Mouse (Mus musculus) thymus, adult 2 months (tissue): ENCODE measurements around the gene Fam53b. TPM values are rescaled to one million over a fixed set of nuclear protein-coding genes. Genes with fewer than 3 reads are reported as not detected.

ENCODE experiments used
- DNase-seq: peaks from one replicate; pipeline ENCODE4 v3.0.0; 2021
- H3K27ac ChIP-seq: fragments of 200-500 bp; 2 replicates; pipeline ENCODE4 v1.5.1; 2012; ENCODE audit warnings: low read length, control low read depth; ENCODE audit not compliant: control insufficient read depth, insufficient read depth
- H3K27me3 ChIP-seq: fragments of 200-500 bp; 2 replicates; pipeline ENCODE4 v1.6.1; 2012; ENCODE audit warnings: mild to moderate bottlenecking, low read length, moderate library complexity, mixed read lengths; ENCODE audit not compliant: control insufficient read depth, insufficient read depth
- H3K36me3 ChIP-seq: fragments of 200-500 bp; 2 replicates; pipeline ENCODE4 v1.6.1; 2012; ENCODE audit warnings: mild to moderate bottlenecking, low read length, moderate library complexity; ENCODE audit not compliant: control insufficient read depth, insufficient read depth
- H3K4me1 ChIP-seq: fragments of 200-500 bp; replicated peaks from 2 replicates; pipeline ENCODE4 v1.6.1; 2012; ENCODE audit warnings: low read length; ENCODE audit not compliant: control insufficient read depth, insufficient read depth
- H3K4me3 ChIP-seq: fragments of 200-500 bp; 2 replicates; pipeline ENCODE4 v1.5.1; 2012; ENCODE audit warnings: mild to moderate bottlenecking, low read length, control low read depth, moderate library complexity; ENCODE audit not compliant: control insufficient read depth, insufficient read depth
- CTCF ChIP-seq: fragments of 200-500 bp; IDR thresholded peaks from 2 replicates; pipeline ENCODE4 v1.5.1; 2012; ENCODE audit warnings: mild to moderate bottlenecking, control low read depth, low read length, moderate library complexity, borderline replicate concordance; ENCODE audit not compliant: control insufficient read depth, poor library complexity, insufficient read depth; ENCODE audit errors: extremely low read depth
- POLR2A ChIP-seq: fragments of 200-500 bp; IDR thresholded peaks from 2 replicates; pipeline ENCODE4 v1.6.1; 2012; ENCODE audit warnings: mild to moderate bottlenecking, low read length, control low read depth, moderate library complexity; ENCODE audit not compliant: control insufficient read depth, poor library complexity, insufficient read depth; ENCODE audit errors: extremely low read depth
- WGBS: fragments of 180-500 bp; shearing (Covaris S2); methylation state at CpG from one replicate; pipeline ENCODE4 v1.1.7; 2018; 5-methylcytosine and 5-hydroxymethylcytosine counted together
- polyA plus RNA-seq: library from polyadenylated mRNA; depleted of rRNA; stranded (reverse); fragments of >200 nt; gene quantifications from 2 replicates; pipeline ENCODE4 v1.2.3, GENCODE M21; 2012

The Fam53b gene
- polyA plus RNA-seq, 1 experiment = 104 TPM

DNA sequence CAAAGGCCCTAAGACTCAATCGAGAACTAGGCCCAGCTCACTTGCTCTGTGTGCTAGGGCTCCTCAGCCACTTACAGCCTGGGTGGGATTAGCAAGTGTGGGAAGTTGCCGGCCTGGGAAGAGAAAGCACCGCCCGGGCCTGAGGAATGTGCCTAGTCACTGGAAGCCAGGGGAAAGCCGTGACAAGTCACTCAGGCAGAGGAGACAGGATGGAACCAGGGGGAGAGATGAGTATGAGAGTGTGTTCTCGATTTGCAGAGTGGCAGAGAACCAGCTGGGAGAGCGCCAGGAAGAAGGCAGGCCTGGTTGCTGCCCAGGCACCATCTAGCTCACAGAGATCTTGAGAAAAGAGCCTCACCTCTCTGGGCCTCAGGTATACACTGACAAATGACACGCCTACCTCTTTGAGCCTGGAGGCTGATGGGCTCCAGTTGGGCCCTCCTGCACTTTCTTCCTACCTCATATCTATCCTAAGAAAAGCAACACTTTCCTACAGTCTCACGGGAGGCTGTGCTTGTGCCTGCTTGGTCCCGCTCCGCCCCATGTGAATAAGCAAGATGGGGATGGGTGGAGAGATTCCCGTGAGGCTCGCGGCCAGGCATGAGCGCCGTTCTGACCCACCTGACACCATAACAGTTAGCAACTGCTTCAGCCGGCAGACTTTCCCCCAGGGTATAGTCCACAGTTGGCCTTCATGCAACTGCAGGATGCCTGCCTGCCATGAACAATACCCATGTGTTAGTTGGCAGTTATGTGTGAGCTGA is 77.4 kb downstream of the Fam53b start:
- no peak for TF ChIP-seq POLR2A
- no peak for TF ChIP-seq CTCF
- peaks cover 16% of the 10 kb centered on the region for H3K4me1 ChIP-seq

DNA sequence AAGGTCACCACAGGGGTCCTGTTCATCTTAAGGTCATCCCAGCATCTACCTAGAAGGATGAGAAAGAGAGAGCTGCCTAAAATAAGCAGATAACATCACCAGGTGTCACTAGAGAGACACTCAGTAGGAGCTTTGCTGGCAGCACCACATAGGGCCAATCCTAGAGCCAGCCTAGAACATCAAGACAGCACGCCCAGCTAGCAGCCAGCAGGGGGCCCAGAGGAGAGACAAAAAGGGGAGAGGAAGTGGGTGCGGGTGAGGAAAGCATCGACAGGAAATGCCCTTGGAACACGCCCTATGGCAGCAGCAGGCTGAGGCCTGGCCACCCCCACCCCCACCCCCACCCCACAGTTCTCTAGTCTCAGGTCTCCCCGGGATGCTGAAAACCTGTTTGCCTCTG is 78.5 kb downstream of the Fam53b start:
- 2% methylated on average over 5 of the region's 5 CpGs for WGBS

More for the DNA sequence above, 77.4 kb downstream of the Fam53b start:
- Histone ChIP-seq H3K36me3 (no peaks in the 10 kb centered on the region), H3K4me3 (no peak overlapping the region), H3K27ac (peak overlapping the region; percentile 75), H3K27me3 (no peaks in the 10 kb centered on the region)
- DNase-seq = peak; percentile 18
- 92% methylated on average over 17 of the region's 17 CpGs for WGBS

DNA sequence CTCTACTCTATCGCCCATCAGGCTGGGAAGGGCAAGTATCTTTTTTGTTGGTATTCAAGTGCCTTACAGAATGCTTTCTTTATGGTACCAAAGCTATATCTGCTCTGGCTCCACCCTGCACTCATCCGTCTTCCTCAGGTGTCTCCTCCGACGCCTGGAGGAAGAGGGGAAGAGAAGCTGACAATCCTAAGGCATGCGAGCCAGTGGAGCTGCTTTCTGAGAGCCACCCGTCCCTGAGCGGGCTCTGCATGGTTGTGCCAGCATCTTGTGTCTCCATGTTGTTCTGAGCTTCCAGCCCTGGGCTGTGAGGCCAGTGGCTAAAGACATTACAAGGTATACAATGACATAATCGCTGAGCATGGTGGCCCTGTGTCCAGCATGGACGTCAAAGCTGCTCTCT is 79.5 kb downstream of the Fam53b start:
- WGBS = 98% methylated on average over 9 of the region's 9 CpGs
- no peak overlapping the region for H3K27ac ChIP-seq
- no peaks in the 10 kb centered on the region for H3K36me3 ChIP-seq
- peaks cover 16% of the 10 kb centered on the region for H3K4me1 ChIP-seq
- DNase-seq = no peak
- TF ChIP-seq CTCF (no peak), POLR2A (no peak)
- H3K4me3 ChIP-seq = no peak overlapping the region
- no peaks in the 10 kb centered on the region for H3K27me3 ChIP-seq

More for the DNA sequence above, 78.5 kb downstream of the Fam53b start:
- TF ChIP-seq POLR2A (no peak), CTCF (peak; percentile 94)
- Histone ChIP-seq H3K27me3 (no peaks in the 10 kb centered on the region), H3K27ac (peak overlapping the region; percentile 75; the same call in 1 of the 2 replicates), H3K4me1 (peaks cover 16% of the 10 kb centered on the region), H3K4me3 (no peak overlapping the region), H3K36me3 (no peaks in the 10 kb centered on the region)
- DNase-seq = peak; percentile 92

DNA sequence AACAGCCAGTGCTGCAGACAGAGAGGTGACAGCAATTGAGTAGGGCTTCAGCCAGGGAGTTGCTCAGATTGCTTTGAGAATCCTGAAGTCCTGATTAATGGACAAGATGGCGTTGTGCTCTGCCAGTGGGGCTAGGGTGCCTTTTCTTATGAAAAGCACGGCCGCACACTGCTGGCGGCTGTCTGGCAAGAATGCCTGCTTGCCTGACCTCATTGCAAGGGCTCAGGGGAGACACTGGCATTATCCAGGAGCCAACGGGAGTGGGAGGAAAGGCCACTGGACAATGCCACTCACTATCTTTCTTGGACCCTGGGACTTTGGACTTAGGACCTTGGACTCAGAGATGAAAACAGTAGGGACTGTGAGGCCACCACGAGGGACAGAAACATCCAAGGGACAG is 80.2 kb downstream of the Fam53b start:
- no peak for DNase-seq
- Histone ChIP-seq H3K4me1 (peaks cover 16% of the 10 kb centered on the region), H3K4me3 (no peak overlapping the region), H3K36me3 (no peaks in the 10 kb centered on the region), H3K27me3 (no peaks in the 10 kb centered on the region), H3K27ac (no peak overlapping the region)
- 95% methylated on average over 6 of the region's 6 CpGs for WGBS
- TF ChIP-seq POLR2A = no peak
- TF ChIP-seq CTCF = no peak

DNA sequence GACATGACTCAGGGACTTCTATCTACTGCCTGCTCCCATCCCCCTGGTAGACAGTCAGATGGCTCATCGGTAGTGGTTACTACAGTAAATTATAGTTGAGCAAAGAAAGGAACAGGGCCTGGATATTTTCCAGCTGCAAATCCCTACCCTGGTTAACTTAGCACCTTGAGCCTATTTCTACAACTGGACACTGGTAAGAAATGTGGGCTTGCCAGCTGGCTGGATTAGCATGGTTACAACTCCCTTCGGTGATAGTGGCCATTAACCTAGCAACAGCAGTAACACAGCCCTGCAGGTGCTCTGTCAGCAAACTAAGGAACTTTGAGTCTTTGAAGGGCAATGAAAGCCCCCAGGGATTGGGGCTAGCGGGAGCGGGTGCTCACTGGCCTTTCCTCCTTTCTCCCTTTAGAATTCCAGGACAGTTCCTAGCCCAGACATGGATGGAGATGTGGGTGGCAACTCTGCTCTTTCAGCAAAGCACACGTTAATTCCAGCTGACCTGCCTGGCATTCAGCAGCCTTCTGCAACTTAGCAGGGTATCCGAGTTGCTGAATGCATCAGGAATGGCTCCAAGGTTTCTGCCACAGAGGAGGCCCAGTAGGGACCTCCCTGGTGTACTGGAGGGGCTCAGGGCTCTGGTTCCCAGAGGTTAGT is 81.4 kb downstream of the Fam53b start:
- H3K4me1 ChIP-seq = peaks cover 16% of the 10 kb centered on the region
- H3K27me3 ChIP-seq = no peaks in the 10 kb centered on the region
- no peak for TF ChIP-seq POLR2A
- no peak for TF ChIP-seq CTCF
- no peak for DNase-seq
- WGBS = 95% methylated on average over 6 of the region's 6 CpGs
- H3K36me3 ChIP-seq = no peaks in the 10 kb centered on the region
- H3K27ac ChIP-seq = no peak overlapping the region
- H3K4me3 ChIP-seq = no peak overlapping the region

DNA sequence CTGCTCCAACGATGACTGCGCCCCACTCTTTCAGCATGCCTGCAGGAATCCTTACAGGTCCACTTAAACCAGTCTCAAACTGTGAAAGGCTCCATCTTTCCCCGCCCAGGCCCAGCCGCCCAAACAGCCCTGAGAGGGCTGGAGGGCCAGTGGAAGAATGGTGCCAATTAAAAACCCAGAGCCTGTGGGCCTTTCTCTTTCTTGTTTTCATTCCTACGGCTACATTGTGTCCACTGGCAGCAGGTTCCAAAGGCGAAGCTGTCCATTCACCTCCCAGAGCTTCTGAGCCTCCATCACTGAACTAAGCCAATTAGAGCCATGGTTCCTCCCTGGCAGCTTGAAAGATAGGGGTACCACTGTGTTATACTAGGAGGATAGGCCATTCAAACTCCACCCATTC is 82.1 kb downstream of the Fam53b start:
- Histone ChIP-seq H3K4me1 (peaks cover 16% of the 10 kb centered on the region), H3K27me3 (no peaks in the 10 kb centered on the region), H3K36me3 (no peaks in the 10 kb centered on the region), H3K27ac (no peak overlapping the region), H3K4me3 (no peak overlapping the region)
- 96% methylated on average over 6 of the region's 6 CpGs for WGBS
- no peak for TF ChIP-seq CTCF
- TF ChIP-seq POLR2A = no peak
- DNase-seq = no peak
